Mouse (Mus musculus) heart, postnatal 0 days (tissue): ENCODE results near the gene Fmnl2. TPM values are rescaled to one million over a fixed set of nuclear protein-coding genes. Genes with fewer than 3 reads are reported as not detected.
A peak's percentile ranks its signal among the peaks of the same experiment; 100 is the strongest.

Experiments
- ATAC-seq: fragments of 200-750 bp; cut with Nextera tagmentation; 2 replicates; pipeline ENCODE4 v1.8.0; 2017; ENCODE audit warnings: low read depth, moderate number of reproducible peaks, moderate library complexity; ENCODE audit not compliant: insufficient read depth
- DNase-seq: peaks from one replicate; pipeline ENCODE4 v3.0.0-alpha.2; 2016; ENCODE audit warnings: low spot score
- H3K27ac ChIP-seq: fragments of 300-500 bp; sonication (generic); 2 replicates; pipeline ENCODE4 v1.5.1; 2014; ENCODE audit warnings: low read depth, mild to moderate bottlenecking
- H3K27me3 ChIP-seq: fragments of 300-500 bp; sonication (generic); 2 replicates; pipeline ENCODE4 v1.6.1; 2014; ENCODE audit warnings: low read length, mixed read lengths; ENCODE audit not compliant: control insufficient read depth, insufficient read depth
- H3K36me3 ChIP-seq: fragments of 300-500 bp; sonication (generic); replicated peaks from 2 replicates; pipeline ENCODE4 v1.6.1; 2014; ENCODE audit warnings: low read length, mixed read lengths; ENCODE audit not compliant: control insufficient read depth, insufficient read depth
- H3K4me1 ChIP-seq: fragments of 300-500 bp; sonication (generic); 2 replicates; pipeline ENCODE4 v1.6.1; 2014; ENCODE audit warnings: antibody characterized with exemption; ENCODE audit not compliant: control insufficient read depth, insufficient read depth
- H3K4me2 ChIP-seq: fragments of 300-500 bp; sonication (generic); 2 replicates; pipeline ENCODE4 v1.6.1; 2014; ENCODE audit warnings: low read depth, mild to moderate bottlenecking, low read length, moderate library complexity
- H3K4me3 ChIP-seq: fragments of 300-500 bp; sonication (generic); 2 replicates; pipeline ENCODE4 v1.5.1; 2014; ENCODE audit warnings: low read depth, low read length
- H3K9ac ChIP-seq: fragments of 300-500 bp; sonication (generic); replicated peaks from 2 replicates; pipeline ENCODE4 v1.6.1; 2014; ENCODE audit warnings: low read depth, low read length, mixed read lengths
- H3K9me3 ChIP-seq: fragments of 300-500 bp; sonication (generic); replicated peaks from 2 replicates; pipeline ENCODE4 v1.6.1; 2016; ENCODE audit warnings: low read length; ENCODE audit not compliant: control insufficient read depth
- CTCF ChIP-seq: IDR thresholded peaks from 2 replicates; pipeline ENCODE4 v1.5.1; 2016; ENCODE audit warnings: antibody characterized with exemption, control low read depth, low read depth
- EP300 ChIP-seq: IDR thresholded peaks from 2 replicates; pipeline ENCODE4 v1.6.1; 2016; ENCODE audit warnings: antibody characterized with exemption, low read depth
- WGBS: fragments of 180-500 bp; shearing (Covaris S2); extraction: QIAGEN DNeasy Blood & Tissue Kit; methylation state at CpG from one replicate; pipeline ENCODE4 v1.1.7; 2014; 5-methylcytosine and 5-hydroxymethylcytosine counted together
- polyA plus RNA-seq: library from polyadenylated mRNA; unstranded; fragments of >200 nt; fragmentation: Nextera tagmentation; extraction: Ambion mirVana; gene quantifications from 2 replicates; pipeline ENCODE4 v1.2.1, GENCODE M21; 2015
- total RNA-seq: library from RNA; depleted of rRNA; stranded (reverse); fragments of >200 nt; gene quantifications from 2 replicates; pipeline ENCODE4 v1.2.3, GENCODE M21; 2014; ENCODE audit warnings: low replicate concordance

Fmnl2 gene
- total and polyA plus RNA-seq, 2 experiments from 2014 or later: 0.77 to 1.6 TPM

DNA sequence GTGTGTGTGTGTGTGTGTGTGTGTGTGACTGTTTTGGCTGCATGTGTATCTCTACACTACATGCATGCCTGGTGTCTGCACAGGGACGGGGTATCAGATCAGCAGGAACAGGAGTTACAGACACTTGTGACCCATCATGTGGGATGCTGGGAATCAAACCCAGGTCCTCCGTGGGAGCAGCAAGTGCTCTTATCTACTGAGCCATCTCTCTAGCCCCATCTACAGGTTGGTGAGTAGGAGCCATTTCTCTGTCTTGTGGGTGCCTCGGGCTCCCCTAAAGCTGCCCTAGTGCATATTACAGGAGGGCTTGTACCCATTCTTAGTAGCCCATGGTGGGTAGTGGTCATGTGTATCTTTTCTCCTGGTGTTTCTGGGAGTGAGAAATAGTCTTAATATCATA is 90.7 kb downstream of the Fmnl2 start:
- TF ChIP-seq CTCF: no peak
- TF ChIP-seq EP300: no peak
- Histone ChIP-seq H3K4me2 (no peak overlapping the region), H3K9ac (no peak overlapping the region), H3K9me3 (no peaks in the 10 kb centered on the region), H3K4me1 (no peaks in the 10 kb centered on the region), H3K27ac (no peak overlapping the region), H3K4me3 (no peak overlapping the region), H3K27me3 (no peaks in the 10 kb centered on the region), H3K36me3 (no peaks in the 10 kb centered on the region)
- WGBS: 90% methylated on average over 3 of the region's 3 CpGs
- DNase-seq (no peak), ATAC-seq (no peak)

DNA sequence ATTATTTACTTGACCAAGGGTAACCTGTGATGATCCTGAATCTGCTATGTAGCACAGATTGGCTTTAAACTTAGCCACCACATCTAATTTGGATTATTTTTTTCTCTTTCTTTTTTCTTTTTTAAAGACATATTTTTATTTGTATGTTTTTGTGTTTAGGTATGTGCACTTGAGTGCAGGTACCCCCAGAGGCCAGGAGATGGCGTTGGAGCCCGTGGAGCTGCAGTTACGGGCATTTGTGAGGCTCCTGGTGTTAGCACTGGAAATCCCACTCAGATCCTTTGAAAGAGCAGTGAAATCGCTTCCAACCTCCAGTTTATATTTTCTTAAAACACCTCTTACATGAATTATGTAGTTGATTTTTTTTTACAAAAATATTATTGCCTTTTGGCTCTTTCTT is 91.9 kb downstream of the Fmnl2 start:
- WGBS: 93% methylated on average over 4 of the region's 4 CpGs
- Histone ChIP-seq H3K27me3 (no peaks in the 10 kb centered on the region), H3K4me2 (no peak overlapping the region), H3K27ac (no peak overlapping the region), H3K36me3 (no peaks in the 10 kb centered on the region), H3K4me1 (no peaks in the 10 kb centered on the region), H3K4me3 (no peak overlapping the region), H3K9ac (no peak overlapping the region), H3K9me3 (no peaks in the 10 kb centered on the region; the same call in 1 of the 2 replicates)
- no peak for TF ChIP-seq EP300
- TF ChIP-seq CTCF: no peak
- no peak for ATAC-seq
- DNase-seq: no peak

DNA sequence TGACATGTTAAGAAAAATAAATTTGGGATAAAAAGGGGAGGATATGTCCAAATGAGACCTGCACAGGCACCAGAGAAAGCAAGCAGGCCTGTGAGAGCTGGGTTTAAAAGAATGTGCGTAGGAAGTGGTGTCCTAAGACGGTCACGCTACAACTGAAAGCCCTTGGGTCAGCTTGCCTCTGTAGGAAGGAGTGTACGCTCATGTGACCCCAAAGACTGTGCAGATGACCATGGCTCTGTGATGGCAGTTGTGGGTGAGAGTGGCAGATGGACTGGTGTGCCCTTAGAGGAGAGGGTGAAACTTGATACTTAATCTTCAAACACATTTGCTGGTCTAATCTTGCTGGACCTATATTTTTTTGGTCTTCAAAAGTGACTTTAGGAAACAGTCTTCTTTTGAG is 92.6 kb downstream of the Fmnl2 start:
- DNase-seq (no peak), ATAC-seq (no peak)
- Histone ChIP-seq H3K27ac (no peak overlapping the region), H3K9ac (no peak overlapping the region), H3K4me1 (no peaks in the 10 kb centered on the region), H3K4me3 (no peak overlapping the region), H3K4me2 (no peak overlapping the region), H3K27me3 (no peaks in the 10 kb centered on the region), H3K9me3 (no peaks in the 10 kb centered on the region; the same call in 1 of the 2 replicates), H3K36me3 (no peaks in the 10 kb centered on the region)
- WGBS: 83% methylated on average over 4 of the region's 4 CpGs
- TF ChIP-seq EP300 (no peak), CTCF (no peak)

DNA sequence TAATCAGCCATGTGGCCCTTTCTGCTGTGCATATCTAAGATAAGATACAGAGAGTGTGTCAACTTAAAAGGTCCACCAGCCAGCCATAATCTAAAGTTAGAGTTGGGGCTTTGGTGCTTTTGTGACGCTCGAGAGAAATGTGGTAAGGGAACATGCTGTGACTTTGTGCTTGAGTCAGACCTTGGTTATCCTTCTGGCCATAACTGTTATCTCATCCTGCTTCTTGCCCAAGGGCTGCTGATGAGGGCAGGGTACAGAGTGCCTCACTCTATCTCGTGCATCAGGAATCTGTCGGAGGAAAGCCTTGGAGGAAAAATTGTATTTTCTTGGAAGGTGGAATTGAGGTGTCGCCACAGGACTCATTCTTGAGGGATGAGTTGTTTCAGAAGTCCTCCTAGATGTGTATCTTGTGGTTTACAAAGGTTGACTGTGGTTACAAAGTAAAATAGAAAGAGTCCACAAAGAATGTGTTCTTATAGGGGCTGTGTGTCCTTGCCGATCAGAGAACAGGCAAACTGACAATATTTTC is 94.6 kb downstream of the Fmnl2 start:
- DNase-seq: no peak
- TF ChIP-seq EP300 (no peak), CTCF (no peak)
- Histone ChIP-seq H3K9ac (no peak overlapping the region), H3K9me3 (no peaks in the 10 kb centered on the region; the same call in 1 of the 2 replicates), H3K36me3 (no peaks in the 10 kb centered on the region), H3K4me1 (no peaks in the 10 kb centered on the region), H3K27me3 (no peaks in the 10 kb centered on the region), H3K27ac (no peak overlapping the region), H3K4me2 (no peak overlapping the region), H3K4me3 (no peak overlapping the region)
- no peak for ATAC-seq
- WGBS: 51% methylated on average over 6 of the region's 6 CpGs

DNA sequence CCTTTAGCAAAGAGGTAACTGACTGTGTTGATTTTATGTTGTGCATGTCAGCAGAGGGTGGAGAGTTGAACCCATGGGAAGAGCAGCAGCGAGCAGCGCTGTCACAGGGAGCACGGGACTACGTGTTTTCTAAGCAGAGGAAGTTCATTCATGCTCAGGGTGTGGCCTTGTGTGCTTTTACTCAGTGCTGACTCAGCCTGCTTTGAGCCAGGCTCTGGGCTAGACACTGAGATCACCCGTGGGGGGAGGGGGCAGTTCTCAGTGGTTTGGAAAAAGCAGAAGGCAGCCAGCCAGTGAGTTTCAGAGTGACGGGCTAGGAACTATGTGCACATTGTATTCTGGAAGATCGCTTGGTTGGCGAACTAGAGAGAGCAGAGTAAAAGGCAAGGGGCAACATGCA is 97.4 kb downstream of the Fmnl2 start:
- DNase-seq (no peak), ATAC-seq (peak; percentile 79)
- Histone ChIP-seq H3K27me3 (no peaks in the 10 kb centered on the region), H3K36me3 (no peaks in the 10 kb centered on the region), H3K4me2 (no peak overlapping the region), H3K4me3 (no peak overlapping the region), H3K9me3 (no peaks in the 10 kb centered on the region; the same call in 1 of the 2 replicates), H3K27ac (no peak overlapping the region), H3K9ac (no peak overlapping the region), H3K4me1 (peaks cover 16% of the 10 kb centered on the region; the same call in 1 of the 2 replicates)
- 58% methylated on average over 8 of the region's 8 CpGs for WGBS
- TF ChIP-seq CTCF (no peak), EP300 (no peak)

DNA sequence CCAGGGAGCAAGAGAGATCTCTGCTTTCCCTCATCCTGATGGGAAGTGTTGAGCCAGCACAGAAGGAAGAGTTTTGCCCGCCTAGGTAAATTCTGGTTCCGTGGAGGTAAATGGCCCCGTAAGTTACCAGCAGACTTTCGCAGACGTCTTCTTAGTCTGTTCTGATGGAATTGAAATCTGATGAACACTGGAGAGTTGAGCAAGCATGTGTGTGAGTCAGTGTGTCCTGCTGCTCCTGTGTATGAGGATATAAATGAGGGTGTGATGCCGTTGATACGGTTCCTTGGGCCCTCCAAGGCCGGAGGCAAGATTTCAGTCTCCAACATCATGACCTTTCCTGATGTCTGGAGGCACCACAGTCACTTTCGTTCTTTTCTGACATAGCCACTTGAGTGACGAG is 98.2 kb downstream of the Fmnl2 start:
- DNase-seq (no peak), ATAC-seq (no peak)
- Histone ChIP-seq H3K27ac (no peak overlapping the region), H3K9me3 (no peaks in the 10 kb centered on the region; the same call in 1 of the 2 replicates), H3K9ac (no peak overlapping the region), H3K4me2 (no peak overlapping the region), H3K4me3 (no peak overlapping the region), H3K36me3 (no peaks in the 10 kb centered on the region), H3K4me1 (peaks cover 16% of the 10 kb centered on the region; the same call in 1 of the 2 replicates), H3K27me3 (no peaks in the 10 kb centered on the region)
- TF ChIP-seq CTCF: no peak
- no peak for TF ChIP-seq EP300
- 90% methylated on average over 10 of the region's 10 CpGs for WGBS
